Mouse (Mus musculus): ENCODE data around the gene Gm11042. TPM values are rescaled to one million over a fixed set of nuclear protein-coding genes. Genes with fewer than 3 reads are reported as not detected.

Gene Gm11042
- polyA plus RNA-seq, 1 experiment from 2014 or later, result not detected

DNA sequence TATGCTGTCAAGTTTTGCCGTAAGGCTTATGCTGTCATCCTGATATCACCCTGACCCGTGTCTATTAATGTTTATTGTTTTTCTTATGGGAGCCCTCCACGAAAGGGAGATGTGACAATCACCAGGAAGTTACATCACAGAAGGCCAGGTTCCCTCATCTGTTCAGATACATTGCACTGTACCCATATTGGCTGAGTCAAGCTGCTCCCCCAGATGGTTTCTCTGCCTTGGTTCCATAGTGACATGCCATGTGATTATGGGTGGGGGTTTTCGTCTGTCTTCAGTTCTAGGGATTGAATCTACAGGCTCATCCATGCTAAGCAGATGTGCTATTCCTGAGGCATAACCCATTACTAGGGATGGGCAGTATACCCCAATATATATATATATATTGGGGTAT lies 34.8 kb downstream of the Gm11042 start:
- Histone ChIP-seq H3K4me2 (replicated peaks; ENCODE audit: low read depth, low read length) (no peak overlapping the region), H3K36me3 (ENCODE audit: control insufficient read depth, insufficient read depth, low read length) (no peaks in the 10 kb centered on the region), H3K9me3 (ENCODE audit: control insufficient read depth, low read length) (no peaks in the 10 kb centered on the region), H3K9ac (ENCODE audit: low read depth, low read length) (no peak overlapping the region), H3K4me3 (ENCODE audit: low read depth, low read length) (no peak overlapping the region), H3K27ac (ENCODE audit: low read depth, low read length) (no peak overlapping the region), H3K27me3 (ENCODE audit: control insufficient read depth, insufficient read depth, low read length) (peaks cover 9% of the 10 kb centered on the region; the same call in 1 of the 2 replicates), H3K4me1 (replicated peaks; ENCODE audit: control insufficient read depth, insufficient read depth, low read length) (no peaks in the 10 kb centered on the region)
- WGBS, result 85% methylated on average over 4 of the region's 4 CpGs
- DNase-seq (ENCODE audit: low spot score), result no peak
- ATAC-seq (ENCODE audit: low FRiP score), result no peak

GRCm38 (mm10) chr12:74277265-74277664 lies 38.9 kb downstream of the Gm11042 start:
- Histone ChIP-seq H3K36me3 (ENCODE audit: control insufficient read depth, insufficient read depth, low read length) (no peaks in the 10 kb centered on the region), H3K9me3 (ENCODE audit: control insufficient read depth, low read length) (no peaks in the 10 kb centered on the region), H3K27me3 (ENCODE audit: control insufficient read depth, insufficient read depth, low read length) (no peaks in the 10 kb centered on the region), H3K4me3 (ENCODE audit: low read depth, low read length) (no peak overlapping the region), H3K27ac (ENCODE audit: low read depth, low read length) (no peak overlapping the region), H3K4me2 (replicated peaks; ENCODE audit: low read depth, low read length) (no peak overlapping the region), H3K9ac (ENCODE audit: low read depth, low read length) (no peak overlapping the region), H3K4me1 (replicated peaks; ENCODE audit: control insufficient read depth, insufficient read depth, low read length) (no peaks in the 10 kb centered on the region)
- no peak for DNase-seq (ENCODE audit: low spot score)
- 88% methylated on average over 5 of the region's 5 CpGs for WGBS
- ATAC-seq (ENCODE audit: low FRiP score), result no peak

GRCm38 (mm10) chr12:74272545-74272944 lies 43.6 kb downstream of the Gm11042 start:
- H3K4me2 ChIP-seq (replicated peaks; ENCODE audit: low read depth, low read length), result no peak overlapping the region
- no peaks in the 10 kb centered on the region for H3K27me3 ChIP-seq (ENCODE audit: control insufficient read depth, insufficient read depth, low read length)
- no peaks in the 10 kb centered on the region for H3K36me3 ChIP-seq (ENCODE audit: control insufficient read depth, insufficient read depth, low read length)
- no peaks in the 10 kb centered on the region for H3K4me1 ChIP-seq (replicated peaks; ENCODE audit: control insufficient read depth, insufficient read depth, low read length)
- H3K27ac ChIP-seq (ENCODE audit: low read depth, low read length), result no peak overlapping the region
- DNase-seq (ENCODE audit: low spot score) (no peak), ATAC-seq (ENCODE audit: low FRiP score) (no peak)
- 92% methylated on average over 17 of the region's 17 CpGs for WGBS
- H3K9me3 ChIP-seq (ENCODE audit: control insufficient read depth, low read length), result no peaks in the 10 kb centered on the region
- H3K4me3 ChIP-seq (ENCODE audit: low read depth, low read length), result no peak overlapping the region
- H3K9ac ChIP-seq (ENCODE audit: low read depth, low read length), result no peak overlapping the region

DNA sequence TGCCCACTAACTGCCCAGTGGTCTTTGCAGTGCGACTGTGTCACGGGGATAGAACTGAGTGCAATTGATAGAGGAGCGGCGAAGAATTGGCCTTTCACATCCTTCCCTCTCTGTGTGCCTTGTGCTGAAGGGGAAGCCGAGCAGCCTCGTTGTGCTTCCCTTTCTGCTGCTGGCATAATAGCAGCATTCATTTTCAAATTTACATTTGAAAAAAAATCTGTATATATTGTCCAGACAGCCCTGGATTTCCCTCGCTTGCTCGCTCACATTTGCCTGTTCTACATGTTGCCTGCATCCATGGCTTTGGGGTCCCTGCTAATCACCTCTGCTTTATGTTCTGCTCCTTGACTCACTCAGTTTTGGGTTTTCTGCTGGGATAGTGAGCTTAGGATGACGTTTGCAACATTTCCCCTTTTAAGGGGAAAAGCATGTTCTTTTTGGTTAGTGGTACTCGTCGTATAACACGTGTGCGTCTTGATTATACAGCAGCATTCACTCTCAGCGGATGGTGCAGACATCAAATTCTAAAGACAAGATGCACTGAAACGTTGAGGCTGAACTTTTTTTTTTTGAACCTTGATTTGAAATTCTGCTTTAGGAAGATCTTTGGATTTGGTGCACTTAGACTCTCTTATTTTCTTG lies 47.4 kb downstream of the Gm11042 start:
- Histone ChIP-seq H3K9ac (ENCODE audit: low read depth, low read length) (no peak overlapping the region), H3K36me3 (ENCODE audit: control insufficient read depth, insufficient read depth, low read length) (no peaks in the 10 kb centered on the region), H3K4me2 (replicated peaks; ENCODE audit: low read depth, low read length) (no peak overlapping the region), H3K4me3 (ENCODE audit: low read depth, low read length) (no peak overlapping the region), H3K9me3 (ENCODE audit: control insufficient read depth, low read length) (no peaks in the 10 kb centered on the region), H3K4me1 (replicated peaks; ENCODE audit: control insufficient read depth, insufficient read depth, low read length) (no peaks in the 10 kb centered on the region), H3K27me3 (ENCODE audit: control insufficient read depth, insufficient read depth, low read length) (no peaks in the 10 kb centered on the region), H3K27ac (ENCODE audit: low read depth, low read length) (no peak overlapping the region)
- ATAC-seq (ENCODE audit: low FRiP score), result no peak
- no peak for DNase-seq (ENCODE audit: low spot score)
- WGBS, result 73% methylated on average over 15 of the region's 15 CpGs

GRCm38 (mm10) chr12:74267049-74267448 lies 49.1 kb downstream of the Gm11042 start:
- H3K36me3 ChIP-seq (ENCODE audit: control insufficient read depth, insufficient read depth, low read length), result no peaks in the 10 kb centered on the region
- H3K27me3 ChIP-seq (ENCODE audit: control insufficient read depth, insufficient read depth, low read length), result no peaks in the 10 kb centered on the region
- DNase-seq (ENCODE audit: low spot score) (no peak), ATAC-seq (ENCODE audit: low FRiP score) (no peak)
- no peak overlapping the region for H3K4me3 ChIP-seq (ENCODE audit: low read depth, low read length)
- no peak overlapping the region for H3K27ac ChIP-seq (ENCODE audit: low read depth, low read length)
- no peaks in the 10 kb centered on the region for H3K9me3 ChIP-seq (ENCODE audit: control insufficient read depth, low read length)
- H3K9ac ChIP-seq (ENCODE audit: low read depth, low read length), result no peak overlapping the region
- WGBS, result 92% methylated on average over 4 of the region's 4 CpGs
- no peaks in the 10 kb centered on the region for H3K4me1 ChIP-seq (replicated peaks; ENCODE audit: control insufficient read depth, insufficient read depth, low read length)
- no peak overlapping the region for H3K4me2 ChIP-seq (replicated peaks; ENCODE audit: low read depth, low read length)

Data from hindbrain, embryonic 11.5 days (tissue).